Mouse (Mus musculus) spleen, adult 2 months (tissue): ENCODE data around the gene Tmem19. TPM values are rescaled to one million over a fixed set of nuclear protein-coding genes. Genes with fewer than 3 reads are reported as not detected.

Experiments used
- DNase-seq, 2 experiments: peaks; one replicate each; pipeline versions ENCODE4 v3.0.0 to v3.0.0-alpha.2; 2012 to 2021; ENCODE audit warnings: low spot score in 2 of 2, low read depth in 1 of 2
- H3K27ac ChIP-seq: fragments of 200-500 bp; 2 replicates; pipeline ENCODE4 v1.5.1; 2012; ENCODE audit warnings: low read length, inconsistent platforms; ENCODE audit not compliant: insufficient read depth
- H3K27me3 ChIP-seq: fragments of 200-500 bp; 2 replicates; pipeline ENCODE4 v1.6.1; 2012; ENCODE audit warnings: mild to moderate bottlenecking, moderate library complexity, low read length, inconsistent platforms; ENCODE audit not compliant: control insufficient read depth, insufficient read depth
- H3K36me3 ChIP-seq: fragments of 200-500 bp; 2 replicates; pipeline ENCODE4 v1.6.1; 2012; ENCODE audit warnings: mild to moderate bottlenecking, low read length, inconsistent platforms; ENCODE audit not compliant: control insufficient read depth, insufficient read depth
- H3K4me1 ChIP-seq: fragments of 200-500 bp; 2 replicates; pipeline ENCODE4 v1.6.1; 2011; ENCODE audit warnings: inconsistent platforms; ENCODE audit not compliant: control insufficient read depth, insufficient read depth, insufficient read length
- H3K4me3 ChIP-seq: fragments of 200-500 bp; 2 replicates; pipeline ENCODE4 v1.5.1; 2011; ENCODE audit warnings: mild to moderate bottlenecking, inconsistent platforms; ENCODE audit not compliant: insufficient read depth, insufficient read length; ENCODE audit errors: extremely low read depth
- CTCF ChIP-seq: fragments of 200-500 bp; IDR thresholded peaks from 2 replicates; pipeline ENCODE4 v1.5.1; 2011; ENCODE audit warnings: mild to moderate bottlenecking, inconsistent platforms; ENCODE audit not compliant: insufficient read depth, insufficient read length, insufficient replicate concordance; ENCODE audit errors: extremely low read depth
- POLR2A ChIP-seq: fragments of 200-500 bp; IDR thresholded peaks from 2 replicates; pipeline ENCODE4 v1.6.1; 2011; ENCODE audit warnings: low read depth, low read length, inconsistent platforms
- WGBS: fragments of 180-500 bp; shearing (Covaris S2); methylation state at CpG from one replicate; pipeline ENCODE4 v1.1.7; 2018; 5-methylcytosine and 5-hydroxymethylcytosine counted together
- polyA plus RNA-seq: library from polyadenylated mRNA; depleted of rRNA; stranded (reverse); fragments of >200 nt; gene quantifications from 2 replicates; pipeline ENCODE4 v1.2.3, GENCODE M21; 2012

The Tmem19 gene
- polyA plus RNA-seq, 1 experiment = 10.4 TPM

DNA sequence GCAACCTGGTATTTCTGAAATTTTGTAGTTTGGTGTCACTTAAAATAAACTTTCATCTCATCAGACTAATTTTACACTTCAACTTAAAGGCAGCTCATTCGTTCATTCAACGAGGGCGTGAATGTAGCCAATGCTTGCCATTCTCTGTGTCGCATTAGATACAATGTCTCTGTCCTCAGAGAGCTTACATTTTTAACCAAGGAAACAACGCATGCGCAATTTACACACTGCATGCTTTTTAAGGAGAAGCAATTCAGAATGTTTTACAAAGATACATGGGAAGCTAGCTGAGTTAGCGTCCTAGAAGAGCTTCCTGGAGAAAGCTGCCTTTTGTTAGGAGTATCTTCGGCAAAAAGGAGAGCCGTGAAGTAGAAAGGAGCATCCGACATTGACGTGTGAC, 46.0 kb downstream of the Tmem19 start:
- TF ChIP-seq POLR2A (no peak), CTCF (no peak)
- no peak overlapping the region for H3K27ac ChIP-seq

DNA sequence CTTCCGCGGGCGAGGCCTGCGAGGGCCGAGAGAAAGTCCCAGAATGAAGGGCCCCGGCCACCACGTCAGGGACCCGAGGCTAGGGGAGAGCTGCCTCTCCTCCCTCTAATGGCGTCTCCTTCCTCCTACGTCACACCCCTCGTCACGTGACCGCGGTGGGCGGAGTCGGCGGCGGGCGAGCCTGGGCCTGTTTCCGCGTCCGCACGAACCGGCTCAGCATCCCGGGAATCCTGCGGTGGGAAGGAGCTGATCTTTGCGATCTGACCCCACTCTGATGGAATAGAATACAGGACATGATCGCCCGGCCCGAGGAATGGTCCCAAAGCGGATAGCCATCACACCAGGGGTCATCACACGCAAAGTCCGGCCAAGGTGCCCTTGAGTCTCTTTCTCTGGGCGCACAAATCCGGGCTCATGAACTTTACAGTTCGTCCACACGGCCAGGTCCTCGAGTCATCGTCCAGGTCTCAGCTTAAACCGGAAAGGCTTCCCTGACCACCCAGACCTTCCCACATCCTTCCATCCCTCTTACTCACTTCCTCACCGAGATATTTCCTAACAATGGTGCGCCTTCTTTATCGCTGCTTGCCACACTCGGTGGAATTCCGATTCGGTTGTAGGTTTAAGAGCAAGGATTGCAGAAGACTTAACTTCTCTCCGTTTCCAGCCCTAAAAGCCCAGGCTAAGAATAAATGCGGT, 46.7 kb downstream of the Tmem19 start, which contains the start of gene Rab21:
Rab21 (minus strand) TSS at position 122 of the 699 bp plus-strand sequence.
- Histone ChIP-seq H3K36me3 (no peaks in the 10 kb centered on the region), H3K27me3 (no peaks in the 10 kb centered on the region), H3K4me3 (peak within 1 kb of the TSS; percentile 73), H3K4me1 (peaks cover 25% of the 10 kb centered on the region), H3K27ac (peak within 1 kb of the TSS; percentile 98)
- WGBS = 1% methylated on average over 46 of the region's 48 CpGs
- peak; percentile 75 to 97 for DNase-seq
- no peak for TF ChIP-seq CTCF
- TF ChIP-seq POLR2A = peak; percentile 96

More for the DNA sequence above, 46.0 kb downstream of the Tmem19 start:
- peaks cover 19% of the 10 kb centered on the region for H3K4me1 ChIP-seq
- H3K36me3 ChIP-seq = no peaks in the 10 kb centered on the region
- DNase-seq = no peak
- H3K4me3 ChIP-seq = no peak overlapping the region
- 75% methylated on average over 11 of the region's 11 CpGs for WGBS
- no peaks in the 10 kb centered on the region for H3K27me3 ChIP-seq

DNA sequence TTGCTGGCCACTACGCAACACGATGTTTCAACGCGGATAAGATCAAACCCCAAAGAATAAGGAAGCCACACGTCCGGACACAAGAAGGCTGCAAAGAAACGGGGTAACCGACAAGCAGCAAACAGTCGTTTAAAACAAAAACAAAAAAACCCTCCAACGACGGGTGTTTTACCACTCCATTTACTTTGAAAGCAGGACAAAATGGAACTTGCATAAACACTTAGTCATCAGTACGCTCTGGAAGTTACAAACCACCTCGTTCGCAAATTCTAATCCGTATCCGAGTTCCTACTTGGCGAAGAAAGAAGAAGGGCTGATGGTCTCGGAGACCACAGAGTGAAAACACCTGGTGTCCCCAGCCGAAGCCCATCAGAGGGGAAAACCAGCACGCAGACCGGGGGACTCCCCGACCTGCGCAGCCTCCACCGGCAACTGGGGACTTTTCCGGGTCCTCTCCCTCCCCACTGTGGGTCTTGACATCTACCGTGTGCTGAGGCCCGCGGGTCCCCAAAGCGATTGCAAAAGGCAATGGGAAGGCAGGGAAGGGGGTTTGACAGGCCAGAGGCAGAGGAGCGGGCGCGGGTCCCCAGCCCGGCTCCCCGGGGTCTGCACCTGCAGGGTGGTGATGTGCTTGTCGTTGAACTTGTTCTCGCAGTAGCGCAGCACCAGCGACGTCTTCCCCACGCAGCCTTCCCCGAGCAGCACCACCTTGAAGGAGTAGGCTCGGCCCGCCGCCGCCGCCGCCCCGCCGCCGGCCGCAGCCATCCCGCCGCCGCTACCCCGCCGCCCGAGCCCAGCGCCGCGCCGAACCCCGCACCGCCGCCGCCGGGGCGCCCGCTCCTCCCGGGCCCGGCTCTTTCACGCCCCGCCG, 47.5 kb downstream of the Tmem19 start:
- WGBS = 6% methylated on average over 73 of the region's 73 CpGs
- Histone ChIP-seq H3K27me3 (no peaks in the 10 kb centered on the region), H3K36me3 (no peaks in the 10 kb centered on the region), H3K27ac (peak overlapping the region; percentile 98), H3K4me1 (peaks cover 28% of the 10 kb centered on the region), H3K4me3 (peak overlapping the region; percentile 73)
- DNase-seq = peak; percentile 66 to 83
- 0 out of 2 replicates have a peak, but pooled peaks have one; percentile 8 for TF ChIP-seq POLR2A
- no peak for TF ChIP-seq CTCF

DNA sequence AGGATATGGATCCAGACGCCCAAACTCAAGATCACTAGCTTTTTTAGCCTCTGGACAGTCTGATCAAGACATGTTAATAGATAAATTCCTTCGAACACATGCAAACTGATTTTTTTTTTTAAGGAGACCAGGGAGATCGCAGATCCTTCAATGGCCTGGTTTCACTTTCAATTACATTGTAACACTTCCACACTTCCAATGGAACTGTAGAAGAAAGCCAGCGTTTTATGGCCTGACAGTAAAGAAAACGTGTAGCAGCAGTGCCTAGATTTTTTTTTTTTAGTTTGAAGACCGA, 48.1 kb downstream of the Tmem19 start:
- TF ChIP-seq POLR2A (no peak), CTCF (no peak)
- H3K4me1 ChIP-seq = peaks cover 28% of the 10 kb centered on the region
- H3K36me3 ChIP-seq = no peaks in the 10 kb centered on the region
- DNase-seq = no peak
- peak overlapping the region; percentile 73 for H3K4me3 ChIP-seq
- H3K27ac ChIP-seq = peak overlapping the region; percentile 98
- WGBS = under 1% methylated on average over 6 of the region's 6 CpGs
- H3K27me3 ChIP-seq = no peaks in the 10 kb centered on the region

DNA sequence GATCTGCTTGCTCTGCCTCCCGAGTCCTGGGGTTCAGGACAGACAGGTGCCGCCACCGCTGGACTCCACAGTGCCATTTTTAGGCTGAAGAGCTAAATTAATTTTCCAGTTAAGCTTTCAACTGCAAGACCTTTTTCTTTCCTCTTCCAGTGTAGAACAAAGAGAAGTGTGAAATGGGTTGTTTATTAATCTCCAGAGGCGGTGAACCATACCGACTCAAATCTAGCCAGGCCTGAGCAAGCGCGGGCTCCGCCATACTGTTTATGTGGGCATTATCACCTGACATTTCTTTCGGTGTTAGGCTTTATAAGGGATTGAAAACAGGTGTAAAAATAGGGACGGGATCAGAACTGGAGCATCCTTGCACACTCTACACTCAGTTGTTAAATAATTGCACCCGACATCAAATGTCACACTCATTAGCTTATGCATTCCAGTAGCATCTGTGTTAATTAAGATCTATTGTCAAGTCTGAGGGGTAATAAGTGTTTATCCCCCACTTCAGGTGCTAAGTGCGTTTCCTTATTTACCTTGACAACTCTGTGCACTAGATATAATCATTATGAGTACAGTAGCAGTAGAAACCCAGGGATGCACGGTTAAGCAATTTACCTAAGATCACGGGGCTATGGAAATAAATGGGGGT, 48.5 kb downstream of the Tmem19 start:
- Histone ChIP-seq H3K4me3 (peak overlapping the region; percentile 73), H3K4me1 (peaks cover 28% of the 10 kb centered on the region), H3K27me3 (no peaks in the 10 kb centered on the region), H3K27ac (peak overlapping the region; percentile 98), H3K36me3 (no peaks in the 10 kb centered on the region)
- DNase-seq = no peak
- no peak for TF ChIP-seq POLR2A
- no peak for TF ChIP-seq CTCF
- 38% methylated on average over 14 of the region's 14 CpGs for WGBS

DNA sequence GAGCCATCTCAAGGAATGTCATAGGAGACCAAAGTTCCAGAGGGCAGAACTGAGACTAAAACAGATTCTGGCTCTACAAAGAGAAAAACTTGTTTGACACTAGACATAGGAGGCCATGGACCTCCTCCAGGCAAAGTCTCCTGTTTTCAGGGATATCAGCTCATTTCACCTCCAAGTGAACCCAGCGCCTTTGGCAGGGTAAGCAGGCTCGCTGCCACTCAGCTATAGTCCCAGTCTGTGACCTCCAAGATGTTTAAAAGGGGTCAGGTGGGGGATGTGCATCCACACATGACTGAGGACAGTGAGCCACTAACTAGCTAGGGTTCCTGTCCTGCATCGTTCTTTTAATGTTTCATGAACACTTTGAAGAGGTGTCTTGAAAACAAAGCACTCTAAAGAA, 49.6 kb downstream of the Tmem19 start:
- H3K4me3 ChIP-seq = no peak overlapping the region
- TF ChIP-seq POLR2A (no peak), CTCF (no peak)
- H3K36me3 ChIP-seq = no peaks in the 10 kb centered on the region
- H3K4me1 ChIP-seq = peaks cover 28% of the 10 kb centered on the region
- no peak for DNase-seq
- no peaks in the 10 kb centered on the region for H3K27me3 ChIP-seq
- H3K27ac ChIP-seq = peak overlapping the region; percentile 65
- WGBS = 58% methylated on average over 3 of the region's 3 CpGs

DNA sequence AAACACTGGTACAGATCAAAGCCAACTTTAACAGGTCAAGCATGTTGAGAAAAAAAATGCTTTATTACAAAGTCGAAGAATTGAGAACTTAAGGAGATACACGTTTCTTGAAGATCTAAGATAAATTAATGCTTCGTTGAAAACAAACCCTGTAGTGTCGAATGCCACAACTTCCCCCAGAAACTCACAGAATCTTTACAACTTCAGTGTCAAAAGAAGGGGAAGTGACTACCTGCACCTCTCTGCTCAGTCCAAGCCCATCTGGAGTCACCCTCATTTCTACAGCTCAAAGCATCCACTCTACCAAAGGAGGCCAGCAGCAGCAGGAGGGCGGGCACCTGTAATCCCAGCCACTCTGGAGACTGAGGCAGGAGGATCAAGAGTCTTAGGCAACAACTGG, 50.1 kb downstream of the Tmem19 start:
- peak overlapping the region; percentile 65 for H3K27ac ChIP-seq
- no peak for TF ChIP-seq POLR2A
- TF ChIP-seq CTCF = no peak
- H3K4me3 ChIP-seq = no peak overlapping the region
- H3K27me3 ChIP-seq = no peaks in the 10 kb centered on the region
- H3K4me1 ChIP-seq = peaks cover 28% of the 10 kb centered on the region
- 16% methylated on average over 5 of the region's 5 CpGs for WGBS
- H3K36me3 ChIP-seq = no peaks in the 10 kb centered on the region
- DNase-seq = peak; percentile 22 to 48
